Mouse (Mus musculus) CD4-positive, CD25-positive, alpha-beta regulatory T cell, adult 4 months (primary cell): ENCODE data around the gene Ppp2r2d. TPM values are rescaled to one million over a fixed set of nuclear protein-coding genes. Genes with fewer than 3 reads are reported as not detected.
A peak's percentile ranks its signal among the peaks of the same experiment; 100 is the strongest.

ENCODE experiments used
- ATAC-seq: one replicate; pipeline ENCODE4 v1.8.0; 2017
- polyA plus RNA-seq, 2 experiments: library from polyadenylated mRNA; unstranded; fragments of 100-300 nt; shearing (Covaris generic); gene quantifications; one replicate each; pipeline ENCODE4 v1.2.1; 2017

Gene Ppp2r2d
- polyA plus RNA-seq = 10 to 100 TPM; 14.2 to 15.9 TPM

GRCm38 (mm10) chr7:138845544-138846391, at the start of gene Ppp2r2d, which contains the start of gene Mapk1ip1:
Gene Ppp2r2d (plus strand): TSS chr7:138846079.
Gene Mapk1ip1 (minus strand): TSS chr7:138846273.
- ATAC-seq = peak; percentile 83

- ATAC-seq = no peak
Observed at GRCm38 (mm10) chr7:138803386-138803785, 42.5 kb upstream of the Ppp2r2d start.

DNA sequence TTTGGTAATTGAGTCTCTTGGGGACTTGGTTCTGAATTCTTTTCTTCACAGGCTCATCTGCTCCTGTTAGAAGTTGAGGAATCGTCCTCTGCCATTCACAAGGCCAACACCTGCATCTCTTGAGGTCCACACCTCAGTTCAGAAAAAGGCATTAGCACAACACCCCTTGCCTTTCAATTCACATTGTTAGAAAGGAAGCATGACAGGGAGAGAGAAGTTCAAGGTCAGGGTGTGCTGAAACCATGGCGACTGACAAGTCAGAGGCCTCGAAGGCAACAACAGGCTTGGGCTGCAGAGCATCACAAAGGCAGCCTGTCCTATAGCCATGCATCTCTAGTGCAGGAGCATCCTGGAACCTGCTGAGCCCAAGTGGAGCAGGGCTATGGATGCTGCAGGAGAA, 38.7 kb upstream of the Ppp2r2d start:
- no peak for ATAC-seq

- ATAC-seq = no peak
Observed at GRCm38 (mm10) chr7:138813213-138813875, 32.5 kb upstream of the Ppp2r2d start.

DNA sequence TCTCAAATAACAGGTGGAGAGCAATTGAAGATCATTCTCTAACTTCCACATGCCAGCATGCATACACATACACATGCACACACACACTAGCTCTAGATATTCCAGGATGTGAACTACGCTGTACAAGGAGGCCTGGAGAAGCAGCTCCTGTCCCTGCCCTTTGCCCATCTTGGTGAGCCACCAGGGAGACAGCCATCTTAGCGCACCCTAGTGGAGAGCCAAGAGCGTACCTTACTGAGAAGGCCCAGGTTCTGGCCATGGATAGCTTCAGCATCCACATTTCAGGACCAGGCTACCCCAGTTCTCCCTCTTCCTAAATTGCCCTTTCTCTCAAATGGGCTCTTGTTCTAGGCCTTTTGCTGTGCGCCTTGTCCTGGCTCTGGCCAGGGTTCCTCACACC, 27.6 kb upstream of the Ppp2r2d start:
- no peak for ATAC-seq

DNA sequence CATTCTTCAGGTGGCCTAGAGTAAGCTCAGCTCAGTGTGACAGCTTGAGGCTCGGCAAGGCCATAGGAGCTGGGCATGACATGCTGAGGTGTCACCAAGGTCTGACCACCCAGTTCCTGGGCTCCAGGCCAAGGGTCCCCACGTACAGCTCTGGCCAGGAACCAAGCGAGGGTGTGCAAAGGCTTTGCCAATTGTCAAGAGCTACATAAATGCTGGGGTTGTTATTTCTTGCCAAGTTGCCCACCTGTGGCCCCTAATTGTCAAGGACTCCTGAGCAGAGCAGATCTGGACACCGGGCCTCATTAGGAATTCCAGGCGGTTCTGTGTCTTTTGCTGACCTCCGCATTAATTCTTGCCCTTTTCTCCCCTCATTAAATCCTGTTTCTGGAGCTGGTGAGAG, 21.5 kb upstream of the Ppp2r2d start:
- ATAC-seq = no peak

- ATAC-seq = no peak
Observed at GRCm38 (mm10) chr7:138824995-138825756, 20.7 kb upstream of the Ppp2r2d start.

- peak; percentile 45 for ATAC-seq
Observed at GRCm38 (mm10) chr7:138827812-138828211, 18.1 kb upstream of the Ppp2r2d start.

DNA sequence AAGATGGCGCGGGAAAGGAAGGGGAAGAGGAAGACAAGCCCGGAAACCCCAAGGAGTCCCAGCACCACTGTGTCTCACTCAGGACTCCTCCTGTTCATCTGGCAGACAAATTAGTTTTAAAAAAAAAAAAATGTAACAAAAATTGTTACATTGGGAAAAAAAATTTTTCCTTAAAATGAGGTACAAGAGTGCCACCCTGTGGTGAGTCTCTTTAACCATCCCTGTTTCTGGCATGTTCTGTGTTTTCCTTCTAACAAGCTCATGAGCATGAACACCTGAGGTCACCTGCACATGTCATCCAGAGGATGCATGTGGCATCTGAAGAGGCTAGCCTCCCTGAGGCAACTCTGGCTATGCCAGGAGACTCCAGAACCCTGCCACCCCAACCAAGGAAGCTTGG, 10.9 kb upstream of the Ppp2r2d start:
- no peak for ATAC-seq

- peak; percentile 51 for ATAC-seq
Observed at GRCm38 (mm10) chr7:138840594-138841021, 5.3 kb upstream of the Ppp2r2d start.

DNA sequence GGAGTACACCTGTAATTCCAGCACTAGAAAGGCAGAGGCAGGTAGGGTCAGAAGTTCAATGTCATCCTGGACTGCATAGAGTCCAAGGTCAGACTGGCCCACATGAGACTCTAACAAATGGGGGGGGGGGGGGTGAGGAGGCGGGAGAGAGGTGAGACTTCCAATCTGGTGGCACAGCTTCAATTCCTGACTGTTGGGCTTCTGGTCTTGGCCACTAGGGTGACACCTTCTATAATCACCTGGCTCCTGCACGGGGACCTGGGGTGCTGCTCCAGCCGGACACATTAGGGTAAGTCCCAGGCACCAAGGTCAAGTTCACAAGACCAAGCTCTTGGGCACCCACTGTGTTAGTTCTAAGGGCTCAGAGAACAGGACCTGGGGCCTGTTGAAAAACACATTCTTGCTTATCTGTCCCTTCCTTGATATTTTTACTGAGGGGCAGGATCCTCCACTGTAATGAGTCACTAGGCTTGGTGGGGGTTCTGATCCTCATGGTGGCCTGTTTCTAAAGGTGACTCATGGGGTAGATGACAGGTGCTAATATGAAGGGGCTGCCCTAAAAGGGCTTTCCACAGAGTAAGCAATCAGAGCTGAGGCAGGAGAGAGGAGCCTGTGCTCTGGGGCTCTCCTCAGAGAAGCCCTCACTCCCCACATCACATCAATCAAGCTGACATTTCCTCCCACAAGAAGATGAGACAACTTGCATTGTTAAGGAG, 4.3 kb upstream of the Ppp2r2d start:
- ATAC-seq = no peak

GRCm38 (mm10) chr7:138843421-138843820, 2.5 kb upstream of the Ppp2r2d start:
- ATAC-seq = no peak

- peak; percentile 0 for ATAC-seq
Observed at GRCm38 (mm10) chr7:138845111-138845510, 768 bp upstream of the Ppp2r2d start.

- peak; percentile 19 for ATAC-seq
Observed at GRCm38 (mm10) chr7:138846502-138846991, 668 bp downstream of the Ppp2r2d start.

DNA sequence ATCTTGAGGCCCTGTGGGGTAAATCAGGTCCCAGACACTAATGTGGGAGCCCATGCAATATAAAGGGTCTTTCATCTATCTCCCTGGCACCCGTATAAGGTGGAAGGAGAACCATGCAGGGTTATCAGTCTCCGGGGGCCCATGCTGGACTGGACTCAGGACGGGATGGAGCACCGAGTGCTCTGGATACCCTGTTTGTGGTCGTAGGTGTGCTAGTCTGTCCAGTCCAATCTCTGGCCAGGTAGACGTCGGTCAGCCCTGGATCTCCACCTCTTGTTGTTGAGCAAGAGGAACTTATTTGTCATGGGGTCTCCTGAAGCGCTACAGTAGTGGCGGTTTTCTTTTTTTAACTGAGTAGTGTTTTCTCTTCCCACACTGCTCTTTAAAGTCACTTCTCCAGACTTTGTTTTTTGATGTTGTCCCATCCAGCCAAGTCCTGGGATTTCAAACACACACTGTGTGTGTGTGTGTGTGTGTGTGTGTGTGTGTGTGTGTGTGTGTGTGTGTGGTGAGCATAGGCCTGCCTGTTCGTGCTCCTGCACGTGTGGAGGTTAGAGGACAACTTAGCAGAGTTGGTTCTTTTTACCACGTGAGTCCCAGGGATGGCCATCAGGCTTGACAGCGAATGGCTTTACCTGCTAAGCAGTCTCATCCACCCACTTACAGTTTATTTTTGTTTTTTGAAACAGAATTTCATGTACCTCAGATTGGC, 1.6 kb downstream of the Ppp2r2d start:
- ATAC-seq = no peak

DNA sequence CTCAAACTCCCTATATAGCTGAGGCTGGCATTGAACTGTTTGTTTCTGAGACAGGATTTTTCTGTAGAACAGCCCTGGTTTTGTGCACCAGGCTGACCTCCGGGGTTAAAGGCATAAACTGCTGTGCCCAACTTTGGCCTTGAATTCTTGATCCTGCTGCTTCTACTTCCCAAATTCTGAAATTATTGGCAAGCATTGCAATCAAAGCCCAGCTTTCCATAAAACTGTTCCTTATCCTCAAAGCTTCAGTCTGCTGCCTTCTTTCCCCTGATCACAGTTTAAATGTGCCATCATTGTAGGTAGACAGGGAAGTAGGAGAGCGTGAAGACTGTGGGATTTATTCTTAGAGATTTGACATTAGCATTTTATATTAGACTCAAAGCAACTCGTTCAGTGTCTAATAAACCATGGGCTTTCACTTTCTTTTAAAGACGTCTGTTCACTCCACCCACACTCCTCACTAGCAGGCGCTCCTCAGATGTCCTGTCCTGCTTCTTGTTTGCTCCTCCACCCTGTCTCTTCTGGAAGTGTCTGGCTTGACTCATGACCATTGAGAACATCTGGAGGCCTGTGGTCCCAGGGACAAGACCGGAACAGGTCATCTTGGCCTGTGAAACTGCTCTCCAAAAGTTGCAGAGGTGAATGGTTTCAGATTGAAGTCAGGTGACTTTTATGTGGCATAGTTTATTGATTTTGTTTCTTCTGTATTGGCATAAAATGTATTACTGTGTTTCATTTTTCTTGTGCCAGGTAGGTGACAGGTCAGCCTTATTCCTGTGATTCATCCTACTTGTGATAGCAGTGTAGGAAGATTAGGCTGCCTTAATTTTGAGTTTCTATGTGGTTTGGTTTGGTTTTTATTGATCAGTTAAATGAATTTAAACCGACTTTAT, 2.4 kb downstream of the Ppp2r2d start:
- no peak for ATAC-seq

DNA sequence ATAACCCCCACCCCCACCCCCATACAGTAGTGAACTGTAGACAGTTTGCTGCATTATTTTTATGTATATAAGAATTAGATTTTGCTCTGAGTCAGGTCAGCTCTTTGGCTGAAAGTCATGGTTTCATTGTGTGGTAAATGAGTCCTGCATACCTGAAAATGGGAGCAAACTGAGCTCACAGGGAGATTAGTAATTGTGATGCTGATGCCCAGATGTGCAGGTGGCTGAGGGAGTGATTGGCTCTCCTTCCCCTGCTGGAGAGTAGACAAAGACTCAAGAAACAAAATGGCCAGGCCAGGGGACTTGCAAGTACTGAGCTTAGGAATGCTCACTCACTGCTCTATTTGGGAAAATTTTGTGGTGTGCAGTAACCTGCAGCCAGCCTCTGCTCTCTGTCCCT, 4.2 kb downstream of the Ppp2r2d start:
- ATAC-seq = no peak

DNA sequence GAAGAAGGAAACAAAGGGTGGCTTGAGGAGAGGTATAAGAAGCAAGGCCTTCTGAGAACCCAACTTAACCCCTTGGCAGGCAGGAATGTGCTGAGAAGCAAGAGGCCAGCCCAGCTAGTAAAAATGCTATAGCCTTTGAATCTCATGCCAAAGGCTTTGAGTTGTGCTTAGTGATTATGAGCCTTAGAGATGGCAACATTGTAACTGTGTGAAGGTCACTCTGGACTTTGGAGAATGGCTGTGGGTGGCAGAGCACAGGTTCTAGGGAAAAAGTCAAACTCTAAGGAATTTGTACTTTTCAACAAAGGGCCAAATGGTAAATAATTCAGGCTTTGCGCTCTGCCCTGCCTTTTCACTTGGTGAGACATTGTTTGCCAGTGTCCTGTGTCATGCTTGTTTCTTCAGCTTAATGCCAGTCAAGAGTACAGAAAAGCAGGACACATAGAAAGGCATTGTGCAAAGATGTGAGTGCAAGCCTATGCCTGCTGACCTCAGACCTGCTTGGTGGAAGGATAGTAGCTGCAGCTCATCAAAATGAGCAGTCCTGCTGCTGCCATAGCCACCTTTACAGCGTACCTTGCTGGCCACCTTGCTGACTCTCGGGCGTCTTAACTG, 7.6 kb downstream of the Ppp2r2d start:
- ATAC-seq = no peak

DNA sequence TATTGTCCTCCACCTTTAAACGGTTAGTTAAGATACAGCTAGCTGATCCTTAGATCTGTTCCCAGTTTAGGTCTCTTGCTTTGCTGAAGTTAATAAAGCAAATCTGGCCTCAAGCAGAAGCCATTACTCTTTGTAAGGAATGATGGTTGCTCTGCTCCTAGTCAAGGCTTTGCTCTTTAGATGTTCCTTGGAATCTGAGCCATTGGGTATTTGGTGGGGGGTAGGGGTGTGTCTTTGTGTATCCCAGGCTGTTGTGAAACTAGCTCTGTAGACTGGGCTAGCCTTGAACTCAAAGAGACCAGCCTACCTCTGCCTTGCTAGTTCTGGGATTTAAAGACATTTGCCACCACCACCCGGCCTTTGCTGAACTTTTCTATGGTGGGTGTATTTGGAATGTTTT, 8.3 kb downstream of the Ppp2r2d start:
- no peak for ATAC-seq

- no peak for ATAC-seq
Observed at GRCm38 (mm10) chr7:138856670-138857069, 10.8 kb downstream of the Ppp2r2d start.
